Mouse (Mus musculus) lung, postnatal 14 days (tissue): ENCODE data around the gene Fam193b.

Experiments
- DNase-seq: peaks from one replicate; pipeline ENCODE4 v3.0.0; 2021

Fam193b gene

DNA sequence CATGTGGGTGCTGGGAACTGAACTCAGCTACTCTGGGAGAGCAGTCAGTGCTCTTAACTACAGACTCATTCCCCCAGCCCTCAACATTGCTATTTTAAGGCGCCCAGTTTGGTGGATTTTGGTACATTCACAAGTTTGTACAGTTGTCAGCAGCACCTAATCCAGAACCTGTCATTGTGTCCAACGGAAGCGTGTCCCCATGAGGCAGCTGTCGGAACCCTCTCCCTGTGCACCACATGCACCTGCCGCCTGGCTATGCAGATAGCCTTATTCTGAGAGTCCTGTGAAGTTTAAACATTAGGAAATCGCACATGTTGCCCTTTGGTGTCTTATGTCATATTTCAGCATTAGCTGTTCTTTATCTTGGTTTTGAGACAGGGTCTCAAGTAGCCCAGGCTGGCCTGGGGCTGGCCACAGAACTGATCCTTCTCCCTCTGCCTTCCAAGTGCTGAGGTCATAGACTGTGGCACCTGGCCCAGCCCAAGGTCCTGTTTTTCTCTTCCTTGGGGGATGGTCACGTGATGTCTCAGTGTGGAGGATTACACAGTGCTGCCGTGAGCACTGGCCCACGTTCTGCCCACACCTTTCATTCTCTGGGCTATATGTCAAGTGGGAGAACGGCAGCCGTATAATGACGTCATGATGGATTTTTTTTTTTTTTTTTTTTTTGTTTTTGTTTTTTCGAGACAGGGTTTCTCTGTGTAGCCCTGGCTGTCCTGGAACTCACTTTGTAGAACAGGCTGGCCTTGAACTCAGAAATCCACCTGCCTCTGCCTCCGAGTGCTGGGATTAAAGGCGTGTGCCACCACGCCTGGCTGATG is 45.0 kb downstream of the Fam193b start:
- no peak for DNase-seq

DNA sequence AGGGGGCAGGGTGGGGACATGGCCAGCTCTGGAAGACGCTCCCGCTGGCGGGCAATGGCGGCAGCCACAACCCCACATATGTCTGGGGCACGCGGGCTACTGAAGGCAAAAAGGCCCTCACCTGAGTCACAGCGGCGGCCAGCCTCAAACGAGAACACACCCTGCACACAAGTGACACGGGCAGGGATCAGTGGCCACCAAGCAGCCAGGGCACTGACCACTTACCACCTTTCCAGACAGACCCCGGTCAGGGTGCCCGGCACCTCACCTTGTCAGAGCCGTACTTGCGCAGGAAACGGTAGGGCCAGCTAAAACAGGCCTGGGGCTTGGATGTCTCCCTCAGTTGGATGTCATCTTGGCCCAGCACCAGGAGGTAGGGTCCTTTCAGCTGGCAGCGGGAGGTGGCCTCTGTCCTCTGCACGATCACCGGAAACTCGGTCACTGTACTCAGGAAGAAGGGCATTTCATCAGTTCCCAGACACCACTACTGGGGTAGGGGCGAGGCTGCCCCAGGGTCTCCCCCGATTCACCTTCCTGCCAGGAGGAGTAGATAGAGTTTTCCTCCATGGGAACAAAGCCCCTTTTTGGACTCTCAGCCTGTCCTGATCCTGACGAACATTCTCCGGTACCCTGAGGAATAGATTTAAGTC is 46.8 kb downstream of the Fam193b start:
- no peak for DNase-seq

DNA sequence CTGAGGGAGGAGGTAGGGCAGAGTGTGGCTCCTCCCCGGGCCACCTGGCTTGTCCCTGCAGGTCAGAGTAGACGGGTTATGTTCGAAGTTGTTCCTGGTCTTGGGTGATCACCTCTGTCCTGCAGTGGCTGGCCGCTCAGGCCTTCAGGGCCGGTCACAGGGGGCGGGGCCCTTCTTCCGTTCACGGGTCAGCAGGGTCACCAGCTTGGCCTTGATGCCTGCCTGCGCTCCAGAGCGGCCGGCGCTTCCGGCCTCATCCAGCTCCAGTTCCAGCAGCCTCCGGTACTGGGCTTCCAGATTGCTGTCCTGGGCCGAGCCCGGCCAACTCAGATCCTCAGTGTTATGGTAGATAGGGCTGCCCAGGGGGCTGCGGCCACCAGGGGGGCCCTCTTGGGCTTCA is 47.6 kb downstream of the Fam193b start:
- DNase-seq, result no peak

DNA sequence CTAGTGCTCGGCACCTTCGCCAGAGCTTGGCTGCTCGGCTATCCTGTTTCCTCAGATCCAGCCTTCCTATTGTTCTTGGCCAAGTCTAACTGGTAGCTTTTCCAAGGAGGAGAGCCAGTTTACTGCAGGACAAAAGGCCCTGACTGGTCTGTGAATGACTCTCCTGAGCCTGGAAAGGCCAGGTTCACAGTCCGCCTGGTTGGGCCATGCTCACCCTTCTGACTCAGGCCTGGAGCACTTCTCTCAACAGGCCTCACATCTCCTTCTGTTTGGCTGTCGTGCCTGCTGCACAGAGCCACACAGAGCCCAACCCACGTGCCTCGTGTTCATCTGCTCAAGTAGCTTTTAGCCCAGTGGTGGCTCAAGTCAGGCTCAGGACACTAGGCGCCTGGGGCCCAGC is 48.2 kb downstream of the Fam193b start:
- DNase-seq, result no peak

DNA sequence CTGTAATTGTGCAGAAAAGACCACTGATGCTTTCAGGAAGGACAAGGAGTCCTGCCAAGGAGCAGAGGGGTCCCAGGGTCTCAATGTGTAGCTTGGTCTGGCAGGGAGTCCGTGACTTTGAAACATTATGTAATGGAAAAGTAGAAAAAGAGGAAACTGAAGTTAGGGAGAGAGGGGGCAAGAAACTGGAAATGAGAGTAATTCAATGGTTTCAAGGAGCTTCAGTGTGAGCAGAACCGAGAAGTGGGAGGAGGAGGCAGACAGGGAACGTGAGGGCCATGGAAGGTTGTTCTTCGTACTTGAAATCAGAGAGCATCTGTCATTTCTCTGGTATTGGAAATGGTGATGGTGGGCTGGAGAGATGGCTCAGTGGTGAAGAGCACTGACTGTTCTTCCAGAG is 51.3 kb downstream of the Fam193b start:
- DNase-seq, result no peak

DNA sequence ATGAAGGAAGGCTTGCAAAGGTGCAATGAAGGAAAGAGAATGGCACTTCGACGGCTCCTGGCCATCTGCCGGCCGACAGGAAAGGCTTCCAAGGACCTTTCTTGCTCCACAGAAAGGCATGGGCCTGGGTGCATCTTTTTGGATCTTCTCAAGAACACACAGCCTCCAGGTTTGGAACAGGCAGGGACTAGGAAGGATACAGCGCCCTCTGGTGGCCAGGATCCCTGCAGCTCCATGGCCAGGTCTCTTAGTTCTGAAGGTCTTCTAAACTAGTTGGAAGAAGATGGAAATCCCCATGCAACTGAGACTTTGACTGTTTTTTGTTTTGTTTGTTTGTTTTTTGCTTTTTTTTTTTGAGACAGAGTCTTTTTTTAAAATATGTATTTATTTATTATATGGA is 54.0 kb downstream of the Fam193b start:
- DNase-seq, result peak; percentile 94

DNA sequence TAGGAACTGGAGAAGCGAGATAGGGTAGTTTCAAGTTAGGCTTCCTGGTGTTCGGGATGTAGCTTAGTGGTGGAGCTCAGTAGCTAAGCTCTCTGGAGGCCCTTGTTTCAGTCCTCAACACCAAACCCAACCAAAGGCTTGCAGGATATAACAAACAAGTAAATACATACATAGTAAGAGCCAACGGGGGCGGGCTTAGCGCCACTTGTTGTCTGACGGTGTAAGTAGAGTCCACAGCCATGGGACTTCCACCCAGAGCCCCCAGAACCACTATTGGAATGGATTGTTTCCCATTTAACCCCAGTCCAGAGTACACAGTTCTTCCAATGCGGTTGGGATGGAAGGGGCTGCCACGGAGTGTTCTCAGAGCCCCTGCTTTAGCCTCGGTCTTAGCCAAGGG is 57.1 kb downstream of the Fam193b start:
- DNase-seq, result no peak

DNA sequence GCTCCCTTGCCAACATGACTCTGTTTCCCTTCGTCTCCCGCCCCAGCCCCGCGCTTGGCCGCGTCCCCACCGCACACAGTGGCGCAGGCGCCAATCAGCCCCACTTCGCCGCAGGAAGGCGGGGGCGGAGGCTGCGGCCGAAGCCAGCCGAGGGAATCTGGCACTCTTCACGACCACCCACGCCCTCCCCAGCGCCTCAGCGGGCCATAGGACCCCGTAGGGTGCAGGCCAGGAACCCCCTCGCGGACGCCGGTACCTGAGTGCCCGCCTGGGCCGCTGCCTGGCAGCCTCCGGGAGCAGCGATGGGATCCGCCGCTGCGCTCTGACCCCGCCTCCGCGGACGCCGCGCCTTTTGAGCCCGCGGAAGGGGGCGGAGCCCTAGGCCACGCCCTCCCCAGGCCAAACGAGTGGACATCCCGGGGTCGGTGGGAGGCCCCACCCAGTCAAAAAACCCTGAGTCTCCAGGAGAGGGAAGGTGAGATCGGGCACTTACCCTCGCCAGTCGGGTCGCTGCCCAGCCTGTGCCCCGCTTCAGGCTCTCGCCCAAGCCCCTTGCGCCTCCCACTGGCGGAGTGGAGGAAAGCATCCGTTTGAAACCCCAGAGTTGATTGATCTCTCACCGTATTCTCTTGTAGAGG is 57.7 kb downstream of the Fam193b start, which contains the start of gene Pdlim7:
Pdlim7 (minus strand) TSS at position 566 of the 638 bp plus-strand sequence.
- peak; percentile 90 for DNase-seq

DNA sequence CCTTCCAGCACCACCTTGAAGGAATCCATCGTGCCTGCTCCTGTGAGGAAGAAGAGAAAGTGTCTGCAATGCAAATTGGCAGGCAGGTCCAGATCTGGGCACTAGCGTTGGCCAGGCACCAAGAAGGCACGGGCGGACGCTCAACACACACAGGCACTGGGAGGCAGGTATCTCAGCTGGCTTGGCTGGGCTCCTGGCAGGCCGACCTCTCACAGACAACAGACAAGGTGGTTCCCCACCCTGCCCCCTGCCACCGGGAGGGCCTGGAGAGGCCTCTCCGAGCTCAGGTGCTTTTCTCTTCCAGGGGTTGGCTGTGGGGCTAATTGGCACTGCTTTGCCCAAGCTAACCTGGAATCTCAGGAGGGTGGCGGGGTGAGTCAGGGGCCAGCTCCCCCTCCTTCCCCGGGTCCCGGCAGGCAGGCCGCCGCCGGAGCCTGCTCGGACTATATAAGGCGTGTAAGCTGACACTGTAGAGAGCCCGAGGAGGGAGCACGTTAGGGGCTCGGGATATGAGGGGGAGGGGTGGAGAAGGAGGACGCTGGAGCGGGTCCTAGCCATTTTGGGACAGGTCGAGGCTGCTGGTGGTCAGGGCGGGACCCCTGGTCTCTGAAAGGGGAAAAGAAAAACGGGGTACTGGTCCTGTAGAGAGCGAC is 58.4 kb downstream of the Fam193b start:
- peak; percentile 49 for DNase-seq

DNA sequence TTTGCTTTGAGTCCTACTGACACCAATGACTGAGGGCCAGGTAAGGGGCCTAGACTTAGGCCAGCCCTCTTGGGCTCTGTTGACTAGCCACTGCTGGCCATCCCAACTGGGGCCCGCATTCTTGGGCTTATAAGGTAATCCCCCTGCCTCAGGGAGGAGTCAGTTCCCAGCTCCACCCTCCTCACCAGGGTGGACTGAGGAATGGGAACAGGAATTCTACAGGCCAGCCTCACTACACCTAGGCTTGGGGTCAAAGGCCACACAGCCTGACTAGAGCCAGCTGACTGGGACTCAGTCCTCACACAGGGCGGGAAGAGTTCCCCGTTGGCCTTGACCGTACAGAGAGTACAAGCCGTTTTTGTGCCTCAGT is 59.4 kb downstream of the Fam193b start:
- no peak for DNase-seq

DNA sequence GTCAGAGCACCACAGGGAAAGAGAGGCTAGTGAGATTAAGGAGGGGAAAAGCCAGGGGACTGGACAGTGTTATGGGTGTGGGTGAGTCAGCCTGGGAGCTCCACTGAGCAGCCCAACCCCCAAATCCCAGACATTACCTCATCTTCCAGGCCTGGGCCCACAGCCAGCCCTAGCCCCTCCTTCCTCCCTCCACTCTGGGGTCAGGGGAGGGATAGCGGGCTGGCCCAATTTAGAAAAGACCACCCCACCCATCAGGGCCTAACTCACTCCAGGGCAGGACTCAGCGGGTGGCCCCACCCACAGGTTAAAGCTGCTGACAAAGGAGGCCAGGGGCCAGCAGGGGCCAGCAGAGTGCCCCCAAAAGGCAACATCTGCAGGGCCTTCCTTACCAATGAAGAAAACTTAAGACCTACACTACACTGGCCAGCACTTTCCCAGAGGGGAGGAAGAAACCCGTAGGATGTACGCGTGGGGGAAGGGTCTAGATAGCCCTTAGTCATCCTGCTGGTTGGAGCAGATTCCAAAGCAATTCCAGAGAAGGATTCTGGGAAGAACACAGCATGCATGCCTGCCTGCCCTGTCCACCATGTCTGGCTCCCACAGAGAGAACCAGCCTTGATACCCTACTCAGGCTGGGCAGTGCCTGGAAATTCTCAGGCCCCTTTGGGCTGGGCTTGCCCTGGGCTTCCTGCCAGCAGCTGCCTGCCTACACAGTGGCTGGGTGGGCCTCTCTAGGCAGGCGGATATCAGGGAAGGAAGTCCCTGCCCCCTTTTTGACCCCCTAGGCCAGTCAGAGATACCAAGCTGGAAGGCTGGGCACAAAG is 60.0 kb downstream of the Fam193b start:
- DNase-seq, result peak; percentile 89

DNA sequence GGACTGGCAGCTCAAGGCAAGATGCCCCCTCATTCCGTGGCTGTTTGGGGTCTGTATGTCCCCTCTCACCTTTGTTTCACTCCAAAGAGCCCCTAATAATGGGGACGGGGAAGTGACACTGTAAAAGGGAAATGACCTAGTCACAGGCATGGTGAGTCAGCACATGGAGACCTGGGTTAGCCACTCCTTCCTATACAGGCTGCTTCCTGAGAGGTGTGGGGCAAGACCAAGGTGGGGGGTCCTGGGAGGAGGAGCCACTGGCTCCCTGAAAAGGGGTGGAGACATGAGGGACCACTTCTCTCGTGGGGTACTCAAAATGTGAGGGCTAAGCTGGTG is 60.6 kb downstream of the Fam193b start:
- DNase-seq, result no peak

DNA sequence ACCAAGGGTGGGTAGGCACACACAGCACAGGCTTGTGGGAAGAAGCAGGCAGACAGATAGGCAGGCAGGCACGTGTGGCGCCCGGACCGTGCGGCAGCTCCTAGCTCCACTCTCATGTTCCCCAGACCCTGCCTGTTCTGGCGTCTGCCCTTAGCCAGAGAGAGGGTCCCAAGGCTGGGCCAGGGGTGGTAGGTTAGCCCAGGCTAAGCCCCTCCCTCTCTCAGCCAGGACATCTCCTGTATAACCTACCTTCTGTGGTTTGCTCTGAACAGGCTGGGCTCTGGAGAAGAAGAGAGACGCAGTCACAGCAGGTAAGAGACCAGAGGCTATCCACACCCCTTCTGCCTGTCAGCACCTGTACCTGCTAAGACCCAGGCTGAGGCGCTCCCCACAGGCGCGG is 62.4 kb downstream of the Fam193b start:
- DNase-seq, result no peak

DNA sequence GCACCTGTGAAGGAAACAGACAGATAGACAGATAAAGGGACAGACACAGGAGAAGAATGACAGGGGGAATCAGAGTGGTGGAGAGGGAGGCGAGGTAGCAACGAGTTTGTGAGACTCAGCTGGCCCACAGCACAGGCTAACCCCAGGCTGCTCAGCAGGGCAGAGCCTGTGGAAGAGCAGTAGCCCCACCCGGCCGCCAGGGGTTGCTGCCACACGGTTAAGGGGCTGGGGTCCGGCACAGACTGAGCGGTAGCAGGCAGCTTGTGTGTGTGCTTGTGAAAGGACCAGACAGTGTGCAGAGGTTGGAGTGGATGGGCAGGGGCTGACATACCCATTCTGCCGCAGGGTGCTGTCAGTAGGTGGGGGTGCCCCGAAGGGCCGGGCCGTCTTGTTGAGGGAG is 63.0 kb downstream of the Fam193b start:
- DNase-seq, result no peak

DNA sequence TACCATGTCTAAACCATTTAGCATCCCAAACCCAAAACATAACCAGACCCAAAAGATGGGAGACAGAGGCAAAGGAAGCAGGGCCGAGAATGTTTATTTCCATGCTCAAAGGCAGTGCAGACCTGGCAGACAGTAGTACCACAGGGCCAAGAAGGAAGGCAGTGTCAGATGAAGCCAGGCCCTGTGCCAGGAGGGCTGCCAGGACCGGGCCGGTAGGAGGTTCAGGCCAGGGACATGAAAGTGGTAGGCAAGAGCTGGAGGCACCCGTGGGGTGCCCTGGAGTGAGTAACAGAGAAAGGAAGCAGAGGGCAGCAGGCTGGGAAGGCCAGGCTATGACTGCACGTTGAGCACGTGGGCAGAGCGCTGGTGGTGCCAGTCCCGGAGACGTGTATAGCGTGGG is 64.2 kb downstream of the Fam193b start:
- no peak for DNase-seq

DNA sequence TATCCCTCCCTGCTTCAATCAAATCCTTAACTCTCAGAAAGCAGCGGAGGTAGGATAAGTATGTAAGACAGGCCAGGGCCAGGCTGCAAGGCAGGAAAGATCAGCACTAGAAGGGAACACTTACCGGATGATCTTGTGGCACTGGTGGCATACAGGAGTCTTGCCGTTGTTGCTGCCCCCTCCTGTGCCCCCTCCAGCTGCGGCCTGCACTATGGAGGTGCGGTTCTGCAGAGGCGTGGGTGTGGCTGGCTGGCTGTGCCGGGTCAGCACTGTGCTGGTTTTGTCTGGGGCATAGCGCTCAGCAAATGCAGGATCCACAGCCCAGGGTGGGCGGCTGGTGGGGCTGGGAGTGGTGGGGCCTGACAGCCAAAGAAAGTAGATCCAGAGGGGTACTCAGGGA is 65.1 kb downstream of the Fam193b start:
- no peak for DNase-seq

DNA sequence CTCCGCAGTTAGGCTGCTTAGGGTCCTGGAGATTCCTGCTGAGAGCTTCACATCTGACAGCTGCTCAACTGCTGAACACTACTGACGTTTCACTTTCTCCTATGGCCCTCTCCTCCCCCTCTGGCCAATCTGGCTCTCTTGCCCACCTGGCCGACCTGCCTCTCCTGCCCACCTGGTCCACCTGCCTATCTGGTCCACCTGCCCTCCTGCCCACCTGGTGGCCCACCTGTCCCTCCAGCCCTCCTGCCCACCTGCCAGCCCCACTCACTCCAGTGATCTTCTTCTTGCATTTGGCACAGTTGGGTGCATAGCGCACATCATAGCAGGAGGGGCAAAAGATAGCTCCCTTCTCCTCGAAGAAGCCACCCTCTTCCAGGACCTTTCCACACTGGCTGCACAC is 66.5 kb downstream of the Fam193b start:
- DNase-seq, result no peak

DNA sequence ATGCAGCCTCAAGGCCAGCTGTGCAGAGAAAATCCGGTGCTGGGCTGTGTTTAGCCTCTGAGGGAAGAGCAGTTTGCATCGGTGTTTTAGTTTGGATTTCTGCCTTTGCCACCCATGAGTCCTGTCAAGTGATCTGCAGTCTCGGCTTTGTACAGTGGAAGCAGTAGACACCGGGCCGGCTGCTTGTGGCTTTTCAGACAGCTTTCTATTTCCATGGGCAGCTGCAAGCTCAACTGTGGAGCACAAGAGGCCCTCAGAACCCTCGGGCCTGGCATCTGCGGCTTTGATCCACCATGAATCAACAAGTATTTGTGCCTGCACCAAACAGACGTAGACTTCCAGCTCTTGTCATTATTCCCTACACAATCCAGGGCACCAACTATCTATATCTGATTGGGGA is 68.5 kb downstream of the Fam193b start:
- no peak for DNase-seq

DNA sequence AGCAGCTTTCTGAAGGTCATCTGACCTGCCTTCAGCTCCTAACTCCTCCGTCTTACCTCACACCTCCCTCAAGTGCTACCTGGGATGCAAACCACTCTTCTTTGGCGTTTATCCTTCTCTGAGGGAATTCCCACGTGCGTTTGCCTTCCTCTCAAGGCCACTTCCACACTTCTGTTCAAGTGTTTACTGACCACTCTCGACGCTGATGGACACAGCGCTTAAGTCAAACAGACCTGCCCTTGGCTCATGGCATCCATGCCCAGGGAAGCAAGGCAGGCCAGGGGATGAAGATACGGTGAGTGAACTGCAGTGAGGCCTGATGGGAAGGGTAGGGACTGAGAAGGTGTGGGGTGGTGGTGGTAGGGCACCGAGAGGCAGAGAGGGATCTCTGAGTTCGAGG is 70.3 kb downstream of the Fam193b start:
- peak; percentile 36 for DNase-seq

DNA sequence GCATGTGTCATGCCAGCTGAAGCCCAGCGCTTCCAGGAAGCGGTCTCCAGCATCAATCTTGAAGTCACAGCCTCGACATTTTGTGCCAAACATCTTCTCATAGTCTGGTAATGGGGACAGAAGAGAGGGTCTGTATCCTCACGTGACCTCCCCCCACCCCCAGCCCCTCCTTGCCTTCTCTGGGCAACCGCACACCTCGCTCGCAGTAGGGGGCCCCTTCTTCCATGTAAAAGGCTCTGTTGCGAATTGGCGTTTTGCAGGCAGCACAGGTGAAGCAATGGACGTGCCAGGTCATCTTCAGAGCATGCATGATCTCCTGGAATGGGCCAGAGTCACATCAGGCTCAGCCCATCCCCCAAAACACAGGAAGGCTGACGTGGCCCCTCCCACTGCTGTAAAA is 72.0 kb downstream of the Fam193b start:
- no peak for DNase-seq

DNA sequence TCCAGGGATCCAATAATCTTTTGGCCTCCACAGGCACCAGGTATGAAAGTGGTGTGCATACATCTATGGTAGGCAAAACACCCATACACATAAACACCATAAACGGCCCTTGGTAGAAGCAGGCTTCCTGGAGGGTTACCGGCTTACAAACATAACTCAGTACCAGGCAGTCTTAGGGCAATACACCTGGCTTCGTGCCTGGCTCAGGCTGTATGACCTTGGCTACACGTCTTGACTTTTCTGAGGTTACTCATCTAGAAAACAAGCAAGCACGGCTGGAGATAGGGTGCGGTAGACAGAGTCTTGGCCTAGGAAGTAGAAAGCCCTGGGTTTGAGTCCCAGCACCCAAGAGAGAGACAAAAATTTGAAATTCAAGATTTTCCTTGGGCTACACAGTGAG is 74.3 kb downstream of the Fam193b start:
- DNase-seq, result no peak

DNA sequence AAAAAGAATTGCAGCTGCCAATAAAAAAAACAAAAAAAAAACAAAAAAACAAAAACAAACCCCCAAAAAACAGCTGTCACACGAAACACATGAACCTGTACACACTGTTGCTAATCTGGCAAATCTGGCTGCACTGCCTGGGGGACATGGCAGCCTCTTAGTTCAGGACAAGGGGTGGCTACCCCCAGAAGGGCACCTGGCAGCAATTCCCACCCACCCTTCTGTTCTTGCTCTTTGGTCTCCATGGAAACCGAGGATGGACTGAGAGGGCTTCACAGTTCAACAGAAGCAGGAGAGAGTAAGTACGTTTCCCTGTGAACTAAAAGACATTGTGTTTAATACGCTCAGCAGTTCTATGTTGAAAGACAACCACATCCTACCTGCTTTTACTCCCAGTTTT is 75.2 kb downstream of the Fam193b start:
- no peak for DNase-seq
